Mouse (Mus musculus) CH12.LX (cell line): ENCODE measurements around the gene Gstm1.

ENCODE experiments used
- CTCF ChIP-seq, 2 experiments: IDR thresholded peaks in 1 of 2; conservative IDR thresholded peaks in 1 of 2; 2 replicates each; pipeline ENCODE4 v1.5.1; 2011 to 2012; ENCODE audit warnings: low read depth in 2 of 2, low read length in 2 of 2, improper control_type of control experiment in 1 of 2, inconsistent platforms in 1 of 2, mild to moderate bottlenecking in 1 of 2, moderate library complexity in 1 of 2
- ETS1 ChIP-seq: conservative IDR thresholded peaks from 2 replicates; pipeline ENCODE4 v1.6.1; 2012; ENCODE audit warnings: low read depth, mild to moderate bottlenecking, inconsistent platforms, low read length, improper control_type of control experiment, moderate library complexity
- MEF2A ChIP-seq: IDR thresholded peaks from 2 replicates; pipeline ENCODE4 v1.6.1; 2014; ENCODE audit warnings: low read depth, mild to moderate bottlenecking, inconsistent platforms, low read length, improper control_type of control experiment, borderline replicate concordance
- RCOR1 ChIP-seq: conservative IDR thresholded peaks from 2 replicates; pipeline ENCODE4 v1.6.1; 2012; ENCODE audit warnings: low read depth, mild to moderate bottlenecking, inconsistent platforms, low read length, improper control_type of control experiment
- SIN3A ChIP-seq: IDR thresholded peaks from 2 replicates; pipeline ENCODE4 v1.6.1; 2012; ENCODE audit warnings: low read length, improper control_type of control experiment, inconsistent platforms
- ZC3H11A ChIP-seq: IDR thresholded peaks from 2 replicates; pipeline ENCODE4 v1.6.1; 2012; ENCODE audit warnings: low read depth, mild to moderate bottlenecking, inconsistent platforms, low read length, improper control_type of control experiment

- TF ChIP-seq ETS1, result no peak
- no peak for TF ChIP-seq SIN3A
- TF ChIP-seq MEF2A, result no peak
- TF ChIP-seq CTCF (conservative IDR thresholded peaks at IDR 0.05 in 1 of 2, IDR thresholded peaks at IDR 0.05 in 1 of 2; ENCODE audit: low read depth in 2 of 2, low read length in 2 of 2), result no peak
- TF ChIP-seq RCOR1, result no peak
- no peak for TF ChIP-seq ZC3H11A
These were observed 4.4 kb downstream of the Gstm1 start for GRCm38 (mm10) chr3:108013331-108013871.
